Comparison of ENCODE assay signal across 1 mouse cellular context in the genomic region with DNA sequence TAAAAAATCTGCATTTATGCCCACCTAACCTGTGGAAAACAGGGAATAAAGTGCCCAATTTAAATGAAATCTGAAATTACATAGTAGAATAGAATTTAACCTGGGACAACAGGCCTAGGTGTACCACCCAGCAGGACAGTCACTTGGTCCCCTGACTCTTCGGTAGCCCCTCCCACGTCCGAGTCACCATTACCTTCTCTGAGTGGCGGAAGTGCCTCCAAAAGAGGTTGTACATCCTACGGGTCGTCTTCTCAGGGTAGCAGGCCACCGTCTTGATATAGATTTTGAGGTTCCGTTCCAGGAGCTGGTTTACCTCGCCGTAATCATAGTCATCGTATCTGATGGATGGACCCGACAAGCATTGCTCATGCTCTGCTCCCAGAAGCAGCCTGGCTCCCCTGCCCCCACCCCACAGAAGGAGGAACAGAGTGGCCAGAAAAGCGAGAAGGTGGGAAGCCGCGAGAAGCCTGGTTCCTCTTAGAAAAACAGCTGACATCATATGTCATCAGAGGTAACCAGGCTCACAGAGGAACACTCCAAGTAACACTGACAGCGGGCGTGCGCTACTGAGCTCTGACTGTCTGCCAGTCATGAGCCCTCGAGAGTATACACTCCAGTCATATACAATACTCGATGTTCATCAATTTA.
TF ChIP-seq lines count a peak whose summit lies in the region.

No protein-coding gene starts in this region.

TF ChIP-seq in MEL, 35 proteins besides CTCF, POLR2A, EP300 and RAD21 (continued from another document):
- TF ChIP-seq NRF1 (IDR thresholded peaks at IDR 0.05; ENCODE audit: insufficient read depth, low read depth, low read length, poor library complexity, severe bottlenecking) = no peak
TF ChIP-seq in MEL: peak in this region for 1.
